Comparison of ENCODE assay signal across 8 mouse cellular contexts in genomic region chr11:34008702-34009101, GRCm38 (mm10). TPM values are rescaled to one million over a fixed set of nuclear protein-coding genes. Genes with fewer than 3 reads are reported as not detected.
DNase-seq lines count a peak whose midpoint lies in the region; ATAC-seq and TF ChIP-seq lines count a peak whose summit lies in the region.

No protein-coding gene starts in this region.

- no peaks in the 10 kb centered on the region for H3K4me1 ChIP-seq in ES-E14 (ENCODE audit: control insufficient read depth in 2 of 2, insufficient read depth in 2 of 2, low read length in 2 of 2, poor library complexity in 1 of 2)
- no peaks in the 10 kb centered on the region for H3K4me1 ChIP-seq in cortical plate, adult 2 months (ENCODE audit: control insufficient read depth, insufficient read depth, low read length)

- intact Hi-C loops in left cerebral cortex, postnatal 25 days (cut with DNase I), result loop anchor here (5.0 kb wide), 2 partner anchors 81 to 276 kb away; no protein-coding TSS in a partner anchor

- H3K9ac ChIP-seq in ES-E14 (ENCODE audit: insufficient read depth, low read depth, low read length, poor library complexity, severe bottlenecking), result no peak overlapping the region

- no peaks in the 10 kb centered on the region for H3K9me3 ChIP-seq in ES-E14 (ENCODE audit: control insufficient read depth, insufficient read depth, low read depth, low read length)

- H3K27ac ChIP-seq in ES-E14 (ENCODE audit: insufficient read depth, low read depth, low read length, poor library complexity, severe bottlenecking), result no peak overlapping the region
- no peak overlapping the region for H3K27ac ChIP-seq in cortical plate, adult 2 months (ENCODE audit: insufficient read depth, low read length)

- no peaks in the 10 kb centered on the region for H3K36me3 ChIP-seq in ES-E14 (ENCODE audit: control insufficient read depth, insufficient read depth, low read length, poor library complexity, severe bottlenecking)

- no peak for ATAC-seq in cerebellum, adult (ENCODE audit: insufficient number of reproducible peaks, low FRiP score, low TSS enrichment)
- peak; percentile 42 to 63; a peak in 3 of 4 replicates for ATAC-seq in hematopoietic stem cell, adult 5-6 weeks (replicated peaks in 1 of 2; ENCODE audit: insufficient read depth in 1 of 2, low FRiP score in 2 of 2, low TSS enrichment in 1 of 2, low read depth in 1 of 2, poor library complexity in 2 of 2, severe bottlenecking in 2 of 2)
- ATAC-seq in megakaryocyte-erythroid progenitor cell, adult 5-6 weeks (replicated peaks; ENCODE audit: low FRiP score, low TSS enrichment, poor library complexity, severe bottlenecking), result peak; percentile 84

- in situ Hi-C loops in ES-E14 (cut with MboI; ENCODE audit: low sequenced_read_pairs in 2 of 2, unreplicated experiment in 2 of 2), result no loop called here

- TF ChIP-seq POLR2A in cortical plate, adult 2 months (IDR thresholded peaks at IDR 0.05; ENCODE audit: extremely low read depth, insufficient read depth, low read length), result no peak

- TF ChIP-seq CTCF in cortical plate, adult 2 months (IDR thresholded peaks at IDR 0.05; ENCODE audit: extremely low read depth, insufficient read depth, low read length), result peak; percentile 75

- peak; percentile 38 to 42 for DNase-seq in cerebellum, adult 18-20 months
- peak; percentile 62 for DNase-seq in ES-E14 (ENCODE audit: low read depth, low spot score)
- peak; percentile 66 to 74 for DNase-seq in left cerebral cortex, postnatal 25 days (ENCODE audit: low spot score in 2 of 2)
- peak; percentile 40 to 66 for DNase-seq in spleen, adult 18-20 months

- no peak overlapping the region for H3K4me3 ChIP-seq in ES-E14 (ENCODE audit: insufficient read depth in 1 of 2, low read depth in 1 of 2, low read length in 2 of 2, poor library complexity in 1 of 2, severe bottlenecking in 1 of 2)
- H3K4me3 ChIP-seq in cortical plate, adult 2 months (ENCODE audit: insufficient read depth, low read length), result no peak overlapping the region

TF ChIP-seq in ES-E14, 5 proteins besides CTCF, POLR2A, EP300 and RAD21:
- no peak for TF ChIP-seq MAFK (IDR thresholded peaks at IDR 0.05; ENCODE audit: insufficient read depth, low read depth, low read length)
- no peak for TF ChIP-seq HCFC1 (IDR thresholded peaks at IDR 0.05; ENCODE audit: borderline replicate concordance, insufficient read depth, low read length)
- no peak for TF ChIP-seq ZNF384 (IDR thresholded peaks at IDR 0.05; ENCODE audit: low read depth, low read length)
- TF ChIP-seq ZC3H11A (IDR thresholded peaks at IDR 0.05; ENCODE audit: borderline replicate concordance, low read depth, low read length), result no peak; the same call in 1 of the 2 replicates
- TF ChIP-seq CHD2 (IDR thresholded peaks at IDR 0.05; ENCODE audit: low read depth, low read length), result no peak

RNA-seq across cellular contexts. Expression of gene Kcnip1, which starts 15.8 kb away (rescaled TPM):
- total RNA-seq in ES-E14 (2012; rRNA removed), result 0.22 TPM in 1 of 2 replicates, not detected in the other
- 31.6 and 32.2 TPM in 2 replicates for polyA plus RNA-seq in cortical plate, adult 2 months (2012; rRNA removed)
- total RNA-seq in hematopoietic stem cell, adult 5-6 weeks (2017), result not detected in 2 replicates
- 10 to 100 TPM; 29.8 to 32.3 TPM for total RNA-seq in left cerebral cortex, postnatal 25 days (2021)
- not detected in 2 replicates for total RNA-seq in megakaryocyte-erythroid progenitor cell, adult 5-6 weeks (2014; fragmentation: Nextera tagmentation)
- total RNA-seq in megakaryocyte-erythroid progenitor cell, adult 5-6 weeks (2017), result not detected in 2 replicates

RNA-seq across cellular contexts. Expression of gene Lcp2, which starts 38.0 kb away (rescaled TPM):
- 0.09 TPM in 1 of 2 replicates, not detected in the other for total RNA-seq in ES-E14 (2012; rRNA removed)
- polyA plus RNA-seq in cortical plate, adult 2 months (2012; rRNA removed), result 3.1 and 3.5 TPM in 2 replicates
- 57.2 and 60.3 TPM in 2 replicates for total RNA-seq in hematopoietic stem cell, adult 5-6 weeks (2017)
- 1 to 10 TPM; 3.2 to 5.0 TPM for total RNA-seq in left cerebral cortex, postnatal 25 days (2021)
- total RNA-seq in megakaryocyte-erythroid progenitor cell, adult 5-6 weeks (2014; fragmentation: Nextera tagmentation), result 11.4 and 19.0 TPM in 2 replicates
- total RNA-seq in megakaryocyte-erythroid progenitor cell, adult 5-6 weeks (2017), result 9.3 and 16.2 TPM in 2 replicates

RNA-seq across cellular contexts. Expression of gene Kcnmb1, which starts 45.9 kb away (rescaled TPM):
- total RNA-seq in ES-E14 (2012; rRNA removed), result 0.11 and 0.22 TPM in 2 replicates
- polyA plus RNA-seq in cortical plate, adult 2 months (2012; rRNA removed), result 0.57 and 0.63 TPM in 2 replicates
- not detected in 2 replicates for total RNA-seq in hematopoietic stem cell, adult 5-6 weeks (2017)
- under 1 TPM in 1 of 2 experiments, not detected in 1; 0.25 TPM for total RNA-seq in left cerebral cortex, postnatal 25 days (2021)
- total RNA-seq in megakaryocyte-erythroid progenitor cell, adult 5-6 weeks (2014; fragmentation: Nextera tagmentation), result not detected in 2 replicates
- total RNA-seq in megakaryocyte-erythroid progenitor cell, adult 5-6 weeks (2017), result not detected in 2 replicates

Comparison
In these comparisons a context has a peak if more than half of its experiments do, and no peak if none do; other contexts are left out.
1. RNA of gene Kcnip1, which starts 15.8 kb away (total RNA-seq): 29.8 to 32.3 TPM in left cerebral cortex, postnatal 25 days; 0.22 TPM in ES-E14, not detected in hematopoietic stem cell, adult 5-6 weeks and not detected in megakaryocyte-erythroid progenitor cell, adult 5-6 weeks; every median in the first group is over 10 times any median in the second.
2. Peak in every context shown above with its lines, with median percentiles within 50 percentile points of each other: DNase-seq.